In the genomic region with DNA sequence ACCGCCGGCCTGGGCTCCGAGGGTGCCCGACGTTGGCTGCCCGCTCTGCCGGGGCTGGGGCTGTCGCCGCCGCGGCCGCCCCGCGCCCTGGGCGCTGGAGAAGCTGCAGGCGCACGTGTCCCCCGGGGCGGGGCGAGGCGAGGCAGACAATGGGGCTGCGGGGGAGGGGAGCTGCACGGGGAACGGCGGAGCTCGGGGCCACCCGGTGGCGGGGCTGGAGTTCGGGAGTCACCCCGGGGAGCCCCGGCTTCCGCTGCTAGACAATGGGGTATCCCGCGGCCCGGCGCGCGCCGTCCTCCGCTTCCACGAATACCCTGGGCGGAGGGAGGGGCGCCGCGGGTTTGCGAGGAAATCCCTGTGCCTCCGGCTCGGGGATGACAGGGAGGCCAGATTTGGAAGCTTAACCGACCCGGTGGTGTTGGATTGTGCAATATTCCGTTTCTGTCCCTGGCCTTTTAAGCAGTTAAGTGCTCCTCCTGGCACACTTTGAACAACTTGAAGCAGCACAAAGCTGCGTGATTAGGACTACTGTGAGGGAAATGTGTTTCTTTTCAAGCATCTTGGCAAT, we compare ENCODE assay signal across 8 mouse cellular contexts. TPM values are rescaled to one million over a fixed set of nuclear protein-coding genes. Genes with fewer than 3 reads are reported as not detected.
DNase-seq lines count a peak whose midpoint lies in the region; ATAC-seq and TF ChIP-seq lines count a peak whose summit lies in the region.

No protein-coding gene starts in this region.

- no peaks in the 10 kb centered on the region for H3K9me3 ChIP-seq in forebrain, embryonic 15.5 days
- no peaks in the 10 kb centered on the region for H3K9me3 ChIP-seq in midbrain, embryonic 10.5 days (replicated peaks)

- no peak for ATAC-seq in forebrain, embryonic 15.5 days (replicated peaks)

- DNase-seq in kidney, adult 2 months, result no peak
- DNase-seq in kidney, adult 8-10 months, result no peak
- DNase-seq in c-Kit-positive CD71-positive TER-119-negative erythroid progenitor cells, embryonic 14.5 days (ENCODE audit: low read depth), result peak; percentile 44
- peak; percentile 83 to 93 for DNase-seq in heart, postnatal 36 days
- DNase-seq in left cerebral cortex, adult 18-20 months (ENCODE audit: low spot score in 2 of 2), result peak; percentile 73 to 83
- no peak for DNase-seq in midbrain, embryonic 10.5 days (ENCODE audit: low spot score)
- peak; percentile 81 for DNase-seq in splenic B cell, adult 2 months (ENCODE audit: low read depth, low spot score)

- no peaks in the 10 kb centered on the region; the same call in 1 of the 2 replicates for H3K4me1 ChIP-seq in kidney, adult 2 months (ENCODE audit: control insufficient read depth, insufficient read depth, low read length)
- H3K4me1 ChIP-seq in forebrain, embryonic 15.5 days, result peaks cover 26% of the 10 kb centered on the region
- H3K4me1 ChIP-seq in midbrain, embryonic 10.5 days, result peaks cover 25% of the 10 kb centered on the region

- H3K4me3 ChIP-seq in kidney, adult 2 months (ENCODE audit: insufficient read depth, low read depth, low read length), result peak overlapping the region; percentile 57
- H3K4me3 ChIP-seq in forebrain, embryonic 15.5 days, result peak overlapping the region; percentile 83
- H3K4me3 ChIP-seq in midbrain, embryonic 10.5 days, result peak overlapping the region; percentile 100

- WGBS in kidney, adult 2 months, result 1% methylated on average over 50 of the region's 52 CpGs
- WGBS in forebrain, embryonic 15.5 days, result under 1% methylated on average over 50 of the region's 52 CpGs
- WGBS in midbrain, embryonic 10.5 days, result under 1% methylated on average over 52 of the region's 52 CpGs

- no peaks in the 10 kb centered on the region for H3K27me3 ChIP-seq in kidney, adult 2 months (replicated peaks; ENCODE audit: control insufficient read depth, insufficient read depth, low read length)
- H3K27me3 ChIP-seq in forebrain, embryonic 15.5 days, result no peaks in the 10 kb centered on the region
- H3K27me3 ChIP-seq in midbrain, embryonic 10.5 days (ENCODE audit: low read depth, poor library complexity, severe bottlenecking), result 0 out of 2 replicates have a peak, but pooled peaks cover 7% of the 10 kb centered on the region
- no peaks in the 10 kb centered on the region; the same call in 1 of the 2 replicates for H3K27me3 ChIP-seq in splenic B cell, adult 2 months (ENCODE audit: control insufficient read depth, insufficient read depth, low read length, poor library complexity, severe bottlenecking)

- no peak for TF ChIP-seq CTCF in kidney, adult 2 months (conservative IDR thresholded peaks at IDR 0.05; ENCODE audit: insufficient read depth, insufficient read length, low read depth, low read length)

- no peaks in the 10 kb centered on the region for H3K36me3 ChIP-seq in kidney, adult 2 months (ENCODE audit: control insufficient read depth, insufficient read depth, low read length)
- H3K36me3 ChIP-seq in forebrain, embryonic 15.5 days, result no peaks in the 10 kb centered on the region; the same call in 1 of the 2 replicates
- H3K36me3 ChIP-seq in midbrain, embryonic 10.5 days, result peaks cover 24% of the 10 kb centered on the region
- no peaks in the 10 kb centered on the region; the same call in 1 of the 2 replicates for H3K36me3 ChIP-seq in splenic B cell, adult 2 months (ENCODE audit: control insufficient read depth, insufficient read depth, low read length, poor library complexity, severe bottlenecking)

- intact Hi-C loops in heart, postnatal 36 days (cut with DNase I), result loop anchor here (5.0 kb wide), 1 partner anchor 374 kb away; no protein-coding TSS in a partner anchor

- H3K9ac ChIP-seq in forebrain, embryonic 15.5 days (replicated peaks), result peak overlapping the region; percentile 82

- H3K4me2 ChIP-seq in forebrain, embryonic 15.5 days (replicated peaks), result peak overlapping the region; percentile 57

- no peak for TF ChIP-seq POLR2A in kidney, adult 2 months (IDR thresholded peaks at IDR 0.05; ENCODE audit: low read depth, low read length)

- peak overlapping the region; percentile 37 for H3K27ac ChIP-seq in kidney, adult 2 months (ENCODE audit: insufficient read depth, low read depth, low read length)
- peak overlapping the region; percentile 100 for H3K27ac ChIP-seq in forebrain, embryonic 15.5 days (replicated peaks)
- H3K27ac ChIP-seq in midbrain, embryonic 10.5 days (replicated peaks), result peak overlapping the region; percentile 99

RNA-seq across cellular contexts. Expression of a gene that starts 0.5 kb away (rescaled TPM):
- 3.1 and 7.2 TPM in 2 replicates for polyA plus RNA-seq in kidney, adult 2 months (2012; rRNA removed)
- 120 and 123 TPM in 2 replicates for polyA plus RNA-seq in forebrain, embryonic 15.5 days (2015; fragmentation: Nextera tagmentation; extraction: Ambion mirVana)
- 10 to 100 TPM; 59.9 to 63.2 TPM for total RNA-seq in heart, postnatal 36 days (2021)
- 10 to 100 TPM; 64.8 TPM for total RNA-seq in left cerebral cortex, adult 18-20 months (2021)
- polyA plus RNA-seq in midbrain, embryonic 10.5 days (2016; fragmentation: Nextera tagmentation; extraction: Ambion mirVana), result 110 and 115 TPM in 2 replicates

RNA-seq across cellular contexts. Expression of a gene that starts 26.5 kb away (rescaled TPM):
- polyA plus RNA-seq in kidney, adult 2 months (2012; rRNA removed), result 0.41 and 0.75 TPM in 2 replicates
- 0.57 and 0.69 TPM in 2 replicates for polyA plus RNA-seq in forebrain, embryonic 15.5 days (2015; fragmentation: Nextera tagmentation; extraction: Ambion mirVana)
- 1 to 10 TPM in 1 of 2 experiments, not detected in 1; 1.7 TPM for total RNA-seq in heart, postnatal 36 days (2021)
- total RNA-seq in left cerebral cortex, adult 18-20 months (2021), result 1 to 10 TPM in 1 of 2 experiments, not detected in 1; 1.7 TPM
- 0.71 and 1.1 TPM in 2 replicates for polyA plus RNA-seq in midbrain, embryonic 10.5 days (2016; fragmentation: Nextera tagmentation; extraction: Ambion mirVana)

RNA-seq across cellular contexts. Expression of a gene that starts 44.2 kb away (rescaled TPM):
- 12.7 and 15.8 TPM in 2 replicates for polyA plus RNA-seq in kidney, adult 2 months (2012; rRNA removed)
- 26.2 and 27.7 TPM in 2 replicates for polyA plus RNA-seq in forebrain, embryonic 15.5 days (2015; fragmentation: Nextera tagmentation; extraction: Ambion mirVana)
- total RNA-seq in heart, postnatal 36 days (2021), result 10 to 100 TPM; 22.7 to 24.0 TPM
- 10 to 100 TPM; 54.3 to 55.8 TPM for total RNA-seq in left cerebral cortex, adult 18-20 months (2021)
- 20.7 and 21.1 TPM in 2 replicates for polyA plus RNA-seq in midbrain, embryonic 10.5 days (2016; fragmentation: Nextera tagmentation; extraction: Ambion mirVana)

Comparison
In these comparisons a context has a peak if more than half of its experiments do, and no peak if none do; other contexts are left out.
1. DNase-seq: peak in c-Kit-positive CD71-positive TER-119-negative erythroid progenitor cells, embryonic 14.5 days (single experiment), heart, postnatal 36 days (2 of 2), left cerebral cortex, adult 18-20 months (2 of 2) and splenic B cell, adult 2 months (single experiment); none in kidney, adult 2 months (single experiment), kidney, adult 8-10 months (0 of 2) and midbrain, embryonic 10.5 days (single experiment).
2. H3K27ac ChIP-seq: peak in every context shown above with its lines; median percentile 100 in forebrain, embryonic 15.5 days; 99 in midbrain, embryonic 10.5 days; 37 in kidney, adult 2 months.
3. RNA of a gene that starts 0.5 kb away (polyA plus RNA-seq): 120 to 123 TPM in forebrain, embryonic 15.5 days and 110 to 115 TPM in midbrain, embryonic 10.5 days; 3.1 to 7.2 TPM in kidney, adult 2 months; every median in the first group is over 10 times any median in the second.
4. Peak in every context shown above with its lines, with median percentiles within 50 percentile points of each other: H3K4me3 ChIP-seq.